Comparison of ENCODE assay signal across 7 mouse cellular contexts in the genomic region with DNA sequence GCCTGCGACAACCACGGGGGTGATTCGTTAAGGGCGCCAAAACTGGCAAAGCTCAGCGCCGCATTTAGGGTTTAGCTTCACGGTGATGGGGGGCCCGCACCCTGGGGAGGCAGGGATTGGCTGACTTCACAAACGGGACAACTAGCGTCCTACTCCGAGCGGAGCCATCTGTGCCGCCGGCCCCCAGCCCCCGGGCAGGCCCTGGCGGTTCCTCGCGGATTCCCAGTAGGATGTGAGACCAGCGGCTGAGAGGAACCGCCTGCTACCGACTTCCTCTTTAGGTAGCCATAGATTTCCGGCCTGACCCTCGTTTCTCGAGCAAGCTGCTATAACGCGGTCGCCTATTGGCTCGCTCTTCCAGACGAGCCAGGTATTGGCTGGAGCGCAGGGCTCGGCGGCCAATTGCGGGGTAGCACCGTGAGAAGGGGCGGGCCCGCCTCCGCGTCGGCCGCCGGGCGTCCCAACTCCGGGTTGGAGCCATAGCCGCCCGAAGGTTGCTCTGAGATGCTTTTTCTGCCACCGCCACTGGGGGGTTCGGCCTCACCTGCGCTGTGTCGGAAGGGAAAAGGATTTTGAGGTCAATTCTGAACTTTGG. TPM values are rescaled to one million over a fixed set of nuclear protein-coding genes. Genes with fewer than 3 reads are reported as not detected.
DNase-seq lines count a peak whose midpoint lies in the region; ATAC-seq and TF ChIP-seq lines count a peak whose summit lies in the region.

Gene Gsto2, plus strand, starts transcription at position 182 of the 595 bp plus-strand sequence.

- peak; percentile 96 to 97 for DNase-seq in adrenal gland, postnatal 36 days
- peak; percentile 91 to 97 for DNase-seq in heart, adult 18-20 months
- peak; percentile 97 for DNase-seq in kidney, adult 2 months
- peak; percentile 92 to 94 for DNase-seq in spleen, adult 2 months (ENCODE audit: low read depth in 1 of 2, low spot score in 2 of 2)

- no peaks in the 10 kb centered on the region for H3K27me3 ChIP-seq in embryonic facial prominence, embryonic 13.5 days
- H3K27me3 ChIP-seq in kidney, adult 2 months (replicated peaks; ENCODE audit: control insufficient read depth, insufficient read depth, low read length) = no peaks in the 10 kb centered on the region
- no peaks in the 10 kb centered on the region for H3K27me3 ChIP-seq in limb, embryonic 12.5 days
- H3K27me3 ChIP-seq in midbrain, embryonic 15.5 days (replicated peaks) = no peaks in the 10 kb centered on the region; the same call in 1 of the 2 replicates
- H3K27me3 ChIP-seq in spleen, adult 2 months (ENCODE audit: control insufficient read depth, insufficient read depth, low read length) = no peaks in the 10 kb centered on the region

- H3K4me2 ChIP-seq in embryonic facial prominence, embryonic 13.5 days = peak within 1 kb of the TSS; percentile 74
- H3K4me2 ChIP-seq in limb, embryonic 12.5 days = peak within 1 kb of the TSS; percentile 78
- peak within 1 kb of the TSS; percentile 80 for H3K4me2 ChIP-seq in midbrain, embryonic 15.5 days

- TF ChIP-seq CTCF in kidney, adult 2 months (conservative IDR thresholded peaks at IDR 0.05; ENCODE audit: insufficient read depth, insufficient read length, low read depth, low read length) = peak; percentile 48
- TF ChIP-seq CTCF in spleen, adult 2 months (IDR thresholded peaks at IDR 0.05; ENCODE audit: extremely low read depth, insufficient read depth, insufficient read length, insufficient replicate concordance) = peak; percentile 59; the same call in 1 of the 2 replicates

- peaks cover 14% of the 10 kb centered on the region for H3K4me1 ChIP-seq in embryonic facial prominence, embryonic 13.5 days
- peaks cover 5% of the 10 kb centered on the region; the same call in 1 of the 2 replicates for H3K4me1 ChIP-seq in kidney, adult 2 months (ENCODE audit: control insufficient read depth, insufficient read depth, low read length)
- peaks cover 21% of the 10 kb centered on the region for H3K4me1 ChIP-seq in limb, embryonic 12.5 days (replicated peaks)
- H3K4me1 ChIP-seq in midbrain, embryonic 15.5 days = peaks cover 12% of the 10 kb centered on the region
- no peaks in the 10 kb centered on the region for H3K4me1 ChIP-seq in spleen, adult 2 months (ENCODE audit: control insufficient read depth, insufficient read depth, insufficient read length)

- H3K27ac ChIP-seq in embryonic facial prominence, embryonic 13.5 days = peak within 1 kb of the TSS; percentile 87
- H3K27ac ChIP-seq in kidney, adult 2 months (ENCODE audit: insufficient read depth, low read depth, low read length) = peak within 1 kb of the TSS; percentile 86
- peak within 1 kb of the TSS; percentile 90 for H3K27ac ChIP-seq in limb, embryonic 12.5 days
- peak within 1 kb of the TSS; percentile 92 for H3K27ac ChIP-seq in midbrain, embryonic 15.5 days
- H3K27ac ChIP-seq in spleen, adult 2 months (ENCODE audit: insufficient read depth, low read length) = peak within 1 kb of the TSS; percentile 89

- H3K9me3 ChIP-seq in embryonic facial prominence, embryonic 13.5 days = no peaks in the 10 kb centered on the region
- H3K9me3 ChIP-seq in limb, embryonic 12.5 days = no peaks in the 10 kb centered on the region
- no peaks in the 10 kb centered on the region for H3K9me3 ChIP-seq in midbrain, embryonic 15.5 days

- peak; percentile 100 for ATAC-seq in embryonic facial prominence, embryonic 13.5 days (ENCODE audit: insufficient number of reproducible peaks, insufficient read depth, low FRiP score, low TSS enrichment, low read depth)
- ATAC-seq in limb, embryonic 12.5 days (ENCODE audit: insufficient number of reproducible peaks, insufficient read depth, low FRiP score, low TSS enrichment, low read depth) = peak; percentile 99
- ATAC-seq in midbrain, embryonic 15.5 days (replicated peaks) = peak; percentile 100

- no peak for TF ChIP-seq POLR2A in kidney, adult 2 months (IDR thresholded peaks at IDR 0.05; ENCODE audit: low read depth, low read length)
- TF ChIP-seq POLR2A in spleen, adult 2 months (IDR thresholded peaks at IDR 0.05; ENCODE audit: low read depth, low read length) = peak; percentile 66

- H3K4me3 ChIP-seq in embryonic facial prominence, embryonic 13.5 days = peak within 1 kb of the TSS; percentile 67
- peak within 1 kb of the TSS; percentile 99 for H3K4me3 ChIP-seq in kidney, adult 2 months (ENCODE audit: insufficient read depth, low read depth, low read length)
- peak within 1 kb of the TSS; percentile 65 for H3K4me3 ChIP-seq in limb, embryonic 12.5 days (replicated peaks)
- peak within 1 kb of the TSS; percentile 78 for H3K4me3 ChIP-seq in midbrain, embryonic 15.5 days
- H3K4me3 ChIP-seq in spleen, adult 2 months (ENCODE audit: extremely low read depth, insufficient read depth, insufficient read length) = peak within 1 kb of the TSS; percentile 91

- WGBS in embryonic facial prominence, embryonic 13.5 days = under 1% methylated on average over 49 of the region's 49 CpGs
- under 1% methylated on average over 49 of the region's 49 CpGs for WGBS in kidney, adult 2 months
- under 1% methylated on average over 49 of the region's 49 CpGs for WGBS in limb, embryonic 12.5 days
- WGBS in midbrain, embryonic 15.5 days = under 1% methylated on average over 49 of the region's 49 CpGs
- WGBS in spleen, adult 2 months = under 1% methylated on average over 49 of the region's 49 CpGs

- peak within 1 kb of the TSS; percentile 88 for H3K9ac ChIP-seq in embryonic facial prominence, embryonic 13.5 days
- H3K9ac ChIP-seq in limb, embryonic 12.5 days (replicated peaks) = peak within 1 kb of the TSS; percentile 80
- peak within 1 kb of the TSS; percentile 95 for H3K9ac ChIP-seq in midbrain, embryonic 15.5 days

- peaks cover 23% of the 10 kb centered on the region for H3K36me3 ChIP-seq in embryonic facial prominence, embryonic 13.5 days
- H3K36me3 ChIP-seq in kidney, adult 2 months (ENCODE audit: control insufficient read depth, insufficient read depth, low read length) = no peaks in the 10 kb centered on the region
- peaks cover 33% of the 10 kb centered on the region for H3K36me3 ChIP-seq in limb, embryonic 12.5 days
- H3K36me3 ChIP-seq in midbrain, embryonic 15.5 days (replicated peaks) = peaks cover 3% of the 10 kb centered on the region; the same call in 1 of the 2 replicates
- H3K36me3 ChIP-seq in spleen, adult 2 months (ENCODE audit: control insufficient read depth, insufficient read depth, low read length) = no peaks in the 10 kb centered on the region

RNA-seq across cellular contexts. Expression of gene Gsto2, which starts in this region (rescaled TPM):
- 1 to 10 TPM; 1.7 to 2.6 TPM for total RNA-seq in adrenal gland, postnatal 36 days (2021)
- polyA plus RNA-seq in embryonic facial prominence, embryonic 13.5 days (2015; fragmentation: Nextera tagmentation; extraction: Ambion mirVana) = 1.5 and 2.4 TPM in 2 replicates
- 1 to 10 TPM; 2.0 to 2.6 TPM for total RNA-seq in heart, adult 18-20 months (2021)
- 2.6 and 2.7 TPM in 2 replicates for polyA plus RNA-seq in kidney, adult 2 months (2012; rRNA removed)
- 0.59 and 0.97 TPM in 2 replicates for polyA plus RNA-seq in limb, embryonic 12.5 days (2016; fragmentation: Nextera tagmentation; extraction: Ambion mirVana)
- 0.74 and 1.4 TPM in 2 replicates for polyA plus RNA-seq in midbrain, embryonic 15.5 days (2015; fragmentation: Nextera tagmentation; extraction: Ambion mirVana)
- 0.13 and 0.32 TPM in 2 replicates for polyA plus RNA-seq in spleen, adult 2 months (2012; rRNA removed)

Comparison
In these comparisons a context has a peak if more than half of its experiments do, and no peak if none do; other contexts are left out.
1. Peak in every context shown above with its lines: DNase-seq, ATAC-seq, H3K4me3 ChIP-seq and H3K27ac ChIP-seq.
2. Peak in ATAC-seq, H3K4me3 ChIP-seq, H3K27ac ChIP-seq, H3K9ac ChIP-seq and H3K4me2 ChIP-seq in limb, embryonic 12.5 days; RNA of the gene not detected or under 1 TPM.
3. Peak in DNase-seq, H3K4me3 ChIP-seq and H3K27ac ChIP-seq in spleen, adult 2 months; RNA of the gene not detected or under 1 TPM.